In the genomic region with DNA sequence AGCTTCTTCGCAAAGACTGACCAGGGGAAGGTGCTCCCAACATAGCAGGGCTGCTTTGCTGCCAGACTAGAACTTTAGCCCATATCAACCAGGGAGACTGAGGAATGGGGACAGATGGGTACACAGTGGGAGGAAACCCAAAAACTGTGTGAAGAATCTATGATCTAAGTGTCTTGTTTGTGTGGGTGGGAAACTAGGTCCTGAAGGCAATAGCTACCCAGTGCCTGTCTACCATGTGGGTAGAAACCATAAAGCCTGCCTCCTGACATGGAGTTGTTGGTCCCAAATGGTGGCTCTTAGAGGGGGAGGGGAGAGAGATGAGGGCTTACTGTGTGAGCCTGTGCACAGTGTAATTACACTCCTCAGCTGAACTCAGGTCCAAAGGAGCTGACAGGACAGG, we compare ENCODE assay signal across 29 mouse cellular contexts. TPM values are rescaled to one million over a fixed set of nuclear protein-coding genes. Genes with fewer than 3 reads are reported as not detected.
A peak's percentile ranks its signal among the peaks of the same experiment; 100 is the strongest.
DNase-seq lines count a peak whose midpoint lies in the region; ATAC-seq and TF ChIP-seq lines count a peak whose summit lies in the region.
"Had no signal": no experiment of that assay in that cellular context is flagged by ENCODE, and none has a peak within 500 bp of the region (broad histone marks: within the 10 kb centered on the region; RNA-seq: fewer than 3 reads in every experiment).

No protein-coding gene starts in this region.

- peak; percentile 57 for ATAC-seq in frontal cortex, adult (ENCODE audit: low TSS enrichment)
- ATAC-seq: activated CD4-positive, CD25-positive, alpha-beta regulatory T cell, adult 4 months; CD4-positive, CD25-positive, alpha-beta regulatory T cell, adult 4 months; forebrain, embryonic 14.5 days; forebrain, embryonic 16.5 days; Patski had no signal

- no peak for DNase-seq in frontal cortex, adult 2 months (ENCODE audit: extremely low spot score in 1 of 2, low spot score in 1 of 2)
- DNase-seq in layer of hippocampus, adult 2 months (ENCODE audit: low spot score in 2 of 2), result no peak
- no peak for DNase-seq in layer of hippocampus, adult 18-20 months (ENCODE audit: low spot score in 2 of 2)
- DNase-seq in brain, adult 2 months (ENCODE audit: low read depth, low spot score), result peak; percentile 68
- DNase-seq: adrenal gland, adult 8-10 months; adrenal gland, postnatal 14 days; adrenal gland, postnatal 36 days; B cell, adult 2 months; cerebellum, adult 11 months; cerebellum, adult 18-20 months; cerebellum, adult 8-10 months; cerebellum, adult 9-11 months; cerebellum, postnatal 14 days; cerebellum, postnatal 36 days; embryo, embryonic 11 days had no signal

- H3K4me3 ChIP-seq in layer of hippocampus, adult 2 months, result no peak overlapping the region
- H3K4me3 ChIP-seq: embryonic facial prominence, embryonic 13.5 days; embryonic facial prominence, embryonic 15.5 days; erythroblast, embryonic 14.5 days; forebrain, embryonic 10.5 days; forebrain, embryonic 12.5 days had no signal

- H3K27ac ChIP-seq in layer of hippocampus, adult 2 months, result peak overlapping the region; percentile 32
- H3K27ac ChIP-seq: embryonic facial prominence, embryonic 13.5 days; embryonic facial prominence, embryonic 15.5 days; forebrain, embryonic 10.5 days; forebrain, embryonic 12.5 days had no signal

- no peak for TF ChIP-seq CTCF in layer of hippocampus, adult 2 months (conservative IDR thresholded peaks at IDR 0.05)

RNA-seq across cellular contexts. Expression of gene Adcyap1r1, which starts 10.6 kb away (rescaled TPM):
- 119 and 133 TPM in 2 replicates for polyA plus RNA-seq in frontal cortex, adult 2 months (2012; rRNA removed)
- 100 to 1,000 TPM; 146 to 148 TPM for total RNA-seq in layer of hippocampus, adult 2 months (2021)
- total RNA-seq in layer of hippocampus, adult 18-20 months (2021), result 100 to 1,000 TPM; 133 to 142 TPM
- total RNA-seq: CH12.LX; common myeloid progenitor, adult 5-6 weeks had no signal
- polyA plus RNA-seq: activated CD4-positive, CD25-positive, alpha-beta regulatory T cell, adult 4 months; CD4-positive, CD25-positive, alpha-beta regulatory T cell, adult 4 months; erythroblast, embryonic 14.5 days; G1E had no signal
